Mouse (Mus musculus) ovary, postnatal 36 days (tissue): ENCODE data around the gene Cdk6.

ENCODE experiments used
- DNase-seq: peaks from one replicate; pipeline ENCODE4 v3.0.0; 2022; ENCODE audit warnings: low spot score, mixed read lengths

Gene Cdk6

DNA sequence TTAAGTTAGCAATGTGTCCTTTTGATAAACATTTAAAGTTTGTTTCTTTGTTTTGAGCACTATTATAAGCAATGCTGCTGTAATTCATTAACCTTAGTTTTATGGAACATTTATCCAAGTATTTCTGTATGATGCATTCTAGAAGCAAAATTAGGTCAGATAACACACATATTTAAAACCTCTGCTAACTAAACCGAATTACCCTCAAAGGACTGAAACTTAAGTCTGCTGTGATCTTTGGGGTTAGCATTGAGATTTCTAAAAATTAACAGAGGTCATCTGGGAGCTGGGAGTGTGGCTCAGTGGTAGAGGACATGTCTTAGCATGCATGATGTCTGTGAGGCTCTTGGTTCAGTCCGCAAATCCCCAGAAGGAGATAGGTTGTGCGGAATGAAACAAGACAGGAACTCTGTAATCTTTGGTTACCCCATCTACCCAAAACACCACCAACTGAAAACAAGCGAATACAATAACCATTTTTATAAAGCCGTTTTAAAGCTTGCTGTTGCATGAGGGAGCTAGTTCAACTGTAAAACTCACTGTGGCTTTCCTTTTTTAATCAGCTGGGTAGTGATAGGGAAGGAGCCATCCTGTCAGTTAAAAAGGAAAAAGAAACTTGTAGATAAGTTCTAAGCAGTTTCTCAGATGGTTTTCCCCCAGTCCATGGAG, 141.9 kb downstream of the Cdk6 start:
- DNase-seq: no peak

DNA sequence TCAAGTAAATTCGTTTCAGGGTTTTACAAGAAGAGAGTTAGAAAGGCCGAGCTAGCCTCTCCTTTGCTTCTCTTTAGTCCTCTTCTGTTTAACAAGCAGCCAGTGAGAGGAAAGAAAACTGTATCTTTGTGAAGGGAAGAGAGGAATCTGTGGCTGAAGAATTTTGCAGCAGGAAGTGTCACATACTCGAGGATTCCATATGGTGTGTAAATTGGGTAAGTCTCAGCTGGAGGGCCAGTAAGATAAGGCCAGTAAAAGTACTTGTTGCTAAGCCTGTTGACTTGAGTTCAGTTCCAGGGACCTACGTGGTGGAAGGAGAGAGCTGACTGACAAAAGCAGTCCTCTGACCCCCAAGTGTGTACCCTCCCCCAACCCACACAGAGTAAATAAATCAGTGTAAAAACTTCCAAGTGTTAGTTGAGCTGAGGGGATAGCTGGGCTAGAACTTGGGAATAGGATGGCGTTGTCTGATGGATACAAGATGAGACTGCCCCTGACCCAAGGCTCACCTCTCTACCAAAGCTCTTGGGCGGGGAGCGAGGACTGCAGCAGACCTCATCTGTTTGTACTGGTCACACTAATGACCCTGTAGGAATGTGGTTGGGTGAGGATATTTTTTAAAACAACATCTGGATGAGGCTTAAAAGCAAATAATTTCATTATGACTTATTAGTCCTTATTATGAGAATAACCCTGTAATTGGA, 145.4 kb downstream of the Cdk6 start:
- DNase-seq: no peak

DNA sequence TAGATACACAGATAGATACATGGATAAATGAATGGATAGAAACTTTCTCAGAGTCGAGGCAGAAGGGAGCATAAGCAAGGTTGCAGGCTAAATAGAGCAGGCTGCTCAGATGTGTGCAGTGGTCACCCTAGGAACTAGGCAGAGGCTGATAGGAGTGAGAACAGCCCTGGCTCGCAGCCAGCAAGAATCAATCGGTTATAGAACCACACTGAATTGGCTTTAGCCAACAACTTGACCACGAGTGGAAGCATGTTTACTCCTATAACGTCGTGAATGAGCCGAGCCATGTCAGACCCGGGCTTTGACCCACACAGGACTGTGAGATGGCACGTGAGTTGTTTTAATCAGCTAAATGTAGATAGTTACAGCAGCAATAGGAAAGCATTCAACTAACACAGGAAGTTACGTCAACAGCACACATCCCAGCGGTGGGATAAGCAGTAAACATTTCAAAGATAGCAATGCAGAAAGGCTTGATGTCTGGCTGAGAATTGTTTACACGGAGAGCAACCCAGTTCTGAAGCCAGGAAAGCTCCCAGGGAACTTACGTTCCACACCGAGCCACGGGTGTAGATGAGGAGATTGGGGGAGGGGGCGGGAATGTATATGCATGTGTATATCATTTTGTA, 147.0 kb downstream of the Cdk6 start:
- DNase-seq: no peak

DNA sequence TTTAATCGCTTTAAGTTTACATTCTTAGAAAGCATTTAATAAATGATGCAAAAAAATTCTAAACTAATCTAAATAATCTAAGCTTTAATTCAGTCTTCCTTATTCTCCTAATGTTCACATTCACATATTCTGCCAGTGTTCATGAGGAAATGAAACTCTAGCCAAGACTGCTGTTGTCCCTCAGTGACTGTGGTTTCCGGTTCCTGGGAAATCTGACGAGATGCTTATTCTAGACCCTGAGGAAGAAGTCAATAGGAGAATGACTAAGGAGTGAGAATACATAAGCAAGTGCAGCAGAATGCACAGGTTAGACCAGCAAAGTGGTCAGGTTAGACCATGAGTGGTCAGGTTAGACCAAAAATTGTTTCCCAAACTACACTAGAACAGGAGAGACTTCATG, 149.1 kb downstream of the Cdk6 start:
- DNase-seq: no peak

DNA sequence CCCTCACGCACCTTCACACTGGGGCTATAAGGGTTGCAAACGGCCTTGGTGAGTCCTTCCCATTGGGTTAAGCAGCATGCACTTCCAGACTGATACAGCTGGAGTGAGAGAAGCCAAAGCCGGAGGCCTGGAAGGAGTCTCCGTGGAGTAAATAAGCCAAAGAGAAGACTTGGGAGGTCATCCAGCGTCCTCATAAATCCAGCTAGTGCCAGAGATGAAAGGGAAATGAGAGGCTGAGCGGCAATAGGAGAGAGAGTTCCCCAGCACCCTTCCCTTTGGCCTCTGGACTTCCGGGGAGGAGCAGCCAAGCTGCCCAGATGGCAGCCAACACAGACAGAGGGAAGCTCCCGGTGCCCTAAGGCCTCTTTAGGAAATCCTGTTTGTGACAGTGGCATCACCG, 149.8 kb downstream of the Cdk6 start:
- DNase-seq: peak; percentile 53

DNA sequence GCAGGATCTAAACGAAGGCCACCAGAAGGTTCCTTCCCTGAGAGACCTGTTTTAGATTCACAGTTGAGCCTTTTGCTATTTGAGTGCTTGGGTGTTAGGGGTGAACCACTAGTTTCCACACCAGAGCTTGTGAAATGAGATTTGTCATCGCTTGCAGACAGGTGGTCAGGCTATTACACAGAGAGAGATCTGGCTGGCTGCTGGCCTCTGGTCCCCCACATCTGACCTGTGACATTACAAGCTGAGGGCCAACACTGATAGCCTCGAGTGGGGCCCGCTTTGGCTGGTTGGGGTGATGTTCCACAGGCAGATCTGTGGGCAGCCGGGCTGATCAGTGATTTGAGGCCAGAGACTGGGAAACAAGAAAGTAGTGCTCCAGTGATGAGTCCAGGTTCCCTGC, 150.6 kb downstream of the Cdk6 start:
- no peak for DNase-seq

DNA sequence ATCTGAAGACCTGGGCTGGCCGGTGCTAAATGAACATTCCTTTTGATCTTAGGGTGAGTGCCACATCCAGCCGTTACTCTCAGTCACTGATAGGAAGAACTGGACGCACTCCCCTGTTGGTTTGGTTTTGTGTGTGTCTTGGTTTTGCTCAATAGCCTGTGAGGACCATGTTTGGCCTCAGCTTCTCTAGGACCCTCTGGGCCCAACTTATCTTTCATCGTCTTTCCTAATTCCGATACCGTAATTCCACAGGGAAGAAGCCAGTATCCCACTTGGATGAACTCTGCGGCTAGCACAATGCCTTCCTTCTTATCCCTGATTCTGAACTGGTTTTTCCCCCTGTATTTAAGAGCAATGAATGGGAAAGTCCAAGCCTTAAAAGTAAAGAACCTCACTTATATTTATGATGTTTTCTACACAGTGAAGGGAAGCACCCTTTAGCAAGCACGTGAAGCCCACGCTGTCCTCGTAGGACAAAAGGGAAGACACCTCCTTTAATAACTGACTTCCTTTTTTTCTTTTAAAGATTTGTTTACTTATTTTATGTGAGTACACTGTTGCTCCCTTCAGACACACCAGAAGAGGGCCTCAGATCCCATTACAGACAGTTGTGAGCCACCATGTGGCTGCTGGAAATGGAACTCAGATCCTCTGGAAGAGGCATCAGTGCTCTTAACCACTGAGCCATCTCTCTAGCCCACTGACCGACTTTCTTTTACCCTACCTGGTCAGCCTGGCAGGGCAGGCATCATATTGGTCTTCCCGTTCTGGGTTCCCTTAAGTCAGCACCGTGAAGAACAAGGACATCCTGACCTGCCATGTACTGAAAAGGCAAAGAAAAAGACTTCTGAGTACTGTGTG, 151.7 kb downstream of the Cdk6 start:
- no peak for DNase-seq

DNA sequence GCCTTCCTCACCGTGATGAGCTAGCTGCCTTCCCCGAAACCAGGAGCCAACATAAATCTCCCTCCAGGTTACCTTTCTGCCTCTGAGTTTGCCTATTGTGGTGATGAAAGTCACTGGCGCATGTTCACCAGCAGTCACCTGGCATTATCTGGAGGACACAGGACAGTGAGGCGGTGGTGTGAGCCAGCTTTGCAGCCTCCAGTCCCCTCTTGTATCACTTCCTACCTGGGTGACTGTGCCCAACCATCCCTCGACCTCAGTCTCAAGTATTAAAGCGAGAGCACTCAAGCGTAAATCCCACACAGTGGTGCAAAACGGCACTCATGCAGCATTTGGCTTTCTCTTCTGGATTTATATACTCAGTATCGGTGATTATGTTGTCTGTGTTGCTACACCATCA, 152.7 kb downstream of the Cdk6 start:
- no peak for DNase-seq

DNA sequence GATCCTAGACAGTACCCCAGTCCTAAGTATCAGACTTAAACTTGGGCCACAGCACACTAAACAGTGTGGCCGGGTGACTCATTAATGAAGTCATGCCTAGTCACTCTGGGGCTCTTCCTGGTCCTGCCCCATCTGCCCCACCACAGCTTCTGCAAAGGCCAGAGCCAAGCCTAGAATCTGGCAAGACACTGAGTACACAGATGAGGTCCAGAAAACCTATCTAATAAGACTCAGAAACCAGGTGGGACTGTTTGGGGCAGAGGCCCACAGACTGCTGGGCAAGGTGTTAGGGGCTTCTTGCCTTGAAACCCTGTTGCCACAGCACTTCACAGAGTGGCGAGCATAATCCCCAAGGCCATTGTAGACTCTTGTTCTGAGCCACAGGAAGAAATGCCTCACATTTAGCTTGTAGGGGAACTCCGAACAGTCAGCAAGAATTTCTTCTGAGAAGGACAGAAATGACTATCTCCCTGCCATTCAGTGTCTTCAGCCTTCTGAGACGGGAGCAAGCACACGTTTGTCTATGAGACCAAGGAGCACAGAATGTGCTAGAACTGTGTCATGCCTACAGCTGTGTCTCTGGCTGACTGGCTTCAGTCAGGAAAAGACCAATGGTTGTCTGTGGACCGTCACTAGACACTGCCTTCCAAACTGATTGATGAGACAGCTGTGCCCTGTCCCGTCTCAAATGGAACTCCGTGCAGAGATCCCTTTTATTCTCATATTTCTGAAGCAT, 153.3 kb downstream of the Cdk6 start:
- no peak for DNase-seq

DNA sequence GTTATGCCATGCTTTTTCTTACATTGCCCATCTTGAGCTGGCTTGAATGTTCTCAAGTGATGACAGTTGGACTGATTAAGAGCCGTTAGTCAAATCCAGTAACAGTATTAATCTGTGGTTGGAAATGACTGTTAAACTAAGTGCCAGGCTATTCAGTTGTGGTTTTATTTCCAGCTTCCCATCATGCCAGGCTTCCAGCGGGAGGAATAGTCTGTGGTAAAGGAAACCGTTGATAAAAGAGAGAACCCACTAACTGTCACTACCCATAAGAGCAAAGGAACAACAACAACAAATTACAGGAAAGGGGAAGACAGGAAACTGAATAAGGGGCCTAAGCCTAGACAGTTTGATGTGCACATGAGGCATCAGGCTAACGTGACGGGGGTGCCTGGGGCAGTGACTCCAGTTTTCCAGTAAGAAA, 156.2 kb downstream of the Cdk6 start:
- no peak for DNase-seq

DNA sequence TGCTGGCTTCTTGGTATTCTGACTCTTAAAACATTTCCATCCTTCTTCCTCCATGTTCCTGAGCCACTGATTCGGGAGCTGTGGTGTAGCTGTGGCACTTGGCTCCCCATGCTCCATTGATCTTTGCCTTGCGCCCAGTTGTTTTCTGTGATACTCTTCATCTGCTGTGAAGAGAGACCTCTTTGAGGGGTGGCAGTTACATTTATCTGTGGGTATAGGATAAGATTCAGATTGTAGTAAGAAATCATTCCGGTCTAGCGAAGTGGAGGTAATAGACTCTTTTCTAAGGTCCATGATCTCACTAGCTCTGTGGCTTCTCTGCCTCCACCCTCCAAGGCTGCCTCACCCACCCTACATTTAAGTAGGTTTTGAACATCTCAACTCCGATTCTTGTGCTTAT, 159.0 kb downstream of the Cdk6 start:
- DNase-seq: no peak

DNA sequence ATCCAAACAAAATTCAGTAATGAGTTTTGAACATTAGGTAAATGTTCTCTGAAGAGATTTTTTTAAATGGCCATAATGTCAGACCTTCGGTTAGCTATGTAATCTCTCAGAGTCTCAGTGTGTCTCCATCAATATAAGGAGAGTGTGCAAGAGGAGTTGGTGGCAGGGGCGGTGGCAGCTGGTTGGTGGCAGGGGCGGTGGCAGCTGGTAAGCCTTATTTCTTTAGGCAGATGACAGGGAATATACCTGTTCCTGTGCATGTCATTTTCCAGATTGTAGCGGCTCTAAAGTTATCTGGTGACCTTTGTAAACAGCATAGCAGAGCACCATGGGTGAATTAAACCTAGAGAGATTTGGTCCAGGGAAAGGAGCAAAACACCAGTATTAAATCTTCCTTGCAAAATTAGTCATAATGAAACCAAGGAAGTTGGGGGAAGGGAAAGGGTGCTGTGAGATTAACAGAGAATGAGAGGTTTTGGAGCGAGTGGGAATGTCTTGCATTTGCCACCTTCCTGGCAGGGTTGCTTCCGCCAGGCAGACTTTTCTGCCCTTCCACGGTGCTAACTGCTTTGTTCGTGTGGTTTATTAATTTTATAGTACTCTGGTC, 159.8 kb downstream of the Cdk6 start:
- DNase-seq: no peak

DNA sequence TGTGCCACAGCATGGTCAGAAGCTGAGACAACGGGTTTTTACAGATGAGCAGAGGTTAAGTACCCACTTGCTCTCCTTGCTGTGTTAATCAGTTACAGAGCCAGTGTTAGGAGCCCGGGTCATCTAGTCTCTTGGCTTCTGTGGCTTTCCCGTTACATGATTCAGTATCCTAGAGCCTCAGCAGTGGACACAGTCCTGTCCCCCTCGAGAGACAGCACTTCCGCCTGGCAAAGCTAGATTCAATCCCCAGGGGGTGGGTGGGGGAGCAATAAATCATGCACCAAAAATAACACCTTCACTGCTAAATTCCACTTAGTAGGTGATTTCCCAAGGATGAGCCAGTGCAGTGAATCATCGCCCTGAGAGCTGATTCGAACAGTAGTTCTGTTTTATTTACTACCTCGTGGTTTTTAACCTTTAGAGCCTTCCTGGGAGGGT, 160.3 kb downstream of the Cdk6 start:
- no peak for DNase-seq

DNA sequence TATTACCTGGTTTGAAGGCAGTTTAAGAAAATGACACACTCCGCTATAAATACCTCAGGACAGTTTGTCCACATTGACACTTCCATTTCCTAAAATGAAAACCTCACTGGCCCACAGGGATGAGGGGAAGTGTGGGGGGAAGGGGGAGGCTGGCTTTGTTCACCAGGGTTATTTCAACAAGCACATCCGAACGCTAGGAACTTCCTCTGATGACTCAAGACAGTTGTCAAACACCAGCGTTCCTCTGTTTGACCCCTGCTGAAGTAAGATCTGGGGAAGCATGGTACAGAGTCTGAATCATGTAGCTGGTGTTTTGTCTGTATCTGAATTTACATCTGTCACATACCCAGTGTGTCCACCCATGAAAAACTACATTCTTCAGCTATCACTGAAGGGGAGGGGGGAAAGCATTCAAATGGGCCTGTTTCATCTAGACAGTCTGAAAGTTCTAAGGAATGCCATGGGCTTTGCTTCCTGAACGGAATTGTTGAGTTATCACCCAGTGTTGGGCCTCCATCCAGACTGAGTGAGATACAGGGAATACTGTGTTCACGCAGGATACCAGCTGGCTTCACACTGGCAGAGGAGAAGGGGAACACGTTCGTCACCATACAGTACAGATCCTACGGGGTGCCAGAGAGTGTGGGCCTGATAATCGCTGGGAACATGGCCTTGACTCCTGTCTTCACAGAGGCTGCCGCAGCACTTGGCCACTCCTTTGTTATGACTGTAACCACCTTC, 161.5 kb downstream of the Cdk6 start:
- peak; percentile 35 for DNase-seq

DNA sequence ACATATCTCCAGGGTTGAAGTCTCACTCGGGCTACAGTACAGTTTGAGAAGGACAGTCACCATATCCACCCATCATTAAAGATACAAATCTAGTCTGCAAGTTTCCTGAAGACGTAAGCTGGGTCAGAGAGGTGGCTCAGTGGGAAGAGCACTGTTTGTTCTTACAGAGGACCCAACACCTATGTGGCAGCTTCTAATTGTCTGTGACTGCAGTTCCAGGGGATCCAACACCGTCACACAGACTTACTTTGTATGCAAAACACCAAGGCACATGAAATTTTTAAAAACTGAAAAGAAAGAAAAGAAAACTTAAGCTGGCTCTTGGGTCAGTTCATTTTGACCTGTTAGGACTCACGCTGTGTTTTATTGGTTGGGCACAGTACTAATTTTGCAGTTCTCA, 162.1 kb downstream of the Cdk6 start:
- DNase-seq: no peak

DNA sequence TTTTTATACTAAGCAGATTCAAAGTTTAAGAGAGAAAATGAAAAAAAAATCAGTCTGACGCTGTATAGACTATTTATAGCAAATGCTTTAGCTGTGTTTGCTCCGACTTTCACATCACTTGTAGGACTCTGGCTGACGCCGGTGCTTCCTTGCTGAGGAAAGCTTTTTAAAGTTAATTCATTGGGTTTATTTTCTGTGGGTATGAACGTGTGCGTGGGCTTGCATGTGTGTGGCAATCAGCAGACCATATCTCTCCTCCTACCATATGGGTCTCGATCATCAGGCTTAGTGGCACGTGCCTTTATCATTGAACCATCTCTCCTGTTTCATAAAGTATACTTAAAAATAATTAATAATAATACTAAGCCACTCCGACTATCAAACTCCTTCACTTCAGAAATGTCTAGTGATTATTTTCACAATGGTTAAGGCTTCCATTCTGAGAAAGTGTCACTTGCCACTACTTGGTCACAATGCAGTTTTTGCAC, 162.6 kb downstream of the Cdk6 start:
- no peak for DNase-seq

DNA sequence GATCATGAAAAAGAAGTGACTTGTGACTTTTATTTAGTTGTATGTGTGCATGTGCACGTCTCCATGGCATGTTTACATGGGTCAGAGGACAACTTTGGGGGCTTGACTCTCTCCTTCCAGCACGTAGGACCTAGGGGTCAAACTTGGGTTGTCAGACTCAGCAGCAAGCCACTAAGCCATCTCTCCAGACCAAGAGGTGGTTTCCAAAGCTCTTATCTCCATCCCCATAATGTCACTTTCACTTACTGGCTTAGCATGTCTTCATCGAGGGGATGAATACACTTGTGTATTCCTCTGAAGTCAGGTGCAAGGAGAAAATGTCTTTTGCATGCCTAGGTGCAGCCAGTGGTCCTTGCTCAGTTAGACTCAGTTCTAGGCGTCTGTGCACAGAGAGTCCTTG, 163.2 kb downstream of the Cdk6 start:
- no peak for DNase-seq

DNA sequence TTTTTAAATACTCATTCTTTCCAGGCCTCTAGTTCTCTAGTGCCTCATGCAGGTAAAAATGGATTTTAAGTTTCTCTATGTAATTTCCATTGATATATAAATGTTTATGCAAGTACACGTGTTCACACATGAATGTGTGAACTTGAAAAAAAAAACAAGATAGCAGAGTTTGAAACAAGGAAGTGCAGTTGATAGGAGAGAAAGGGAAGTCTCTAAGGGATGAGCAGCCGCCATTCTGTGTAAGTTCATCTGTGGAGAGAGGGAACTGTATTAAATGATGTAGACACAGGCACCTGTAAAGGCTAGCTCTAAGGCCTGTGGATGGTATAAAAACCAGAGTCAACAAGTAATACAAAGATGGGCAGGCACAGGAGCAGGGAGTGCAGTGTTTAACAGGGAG, 164.3 kb downstream of the Cdk6 start:
- no peak for DNase-seq

DNA sequence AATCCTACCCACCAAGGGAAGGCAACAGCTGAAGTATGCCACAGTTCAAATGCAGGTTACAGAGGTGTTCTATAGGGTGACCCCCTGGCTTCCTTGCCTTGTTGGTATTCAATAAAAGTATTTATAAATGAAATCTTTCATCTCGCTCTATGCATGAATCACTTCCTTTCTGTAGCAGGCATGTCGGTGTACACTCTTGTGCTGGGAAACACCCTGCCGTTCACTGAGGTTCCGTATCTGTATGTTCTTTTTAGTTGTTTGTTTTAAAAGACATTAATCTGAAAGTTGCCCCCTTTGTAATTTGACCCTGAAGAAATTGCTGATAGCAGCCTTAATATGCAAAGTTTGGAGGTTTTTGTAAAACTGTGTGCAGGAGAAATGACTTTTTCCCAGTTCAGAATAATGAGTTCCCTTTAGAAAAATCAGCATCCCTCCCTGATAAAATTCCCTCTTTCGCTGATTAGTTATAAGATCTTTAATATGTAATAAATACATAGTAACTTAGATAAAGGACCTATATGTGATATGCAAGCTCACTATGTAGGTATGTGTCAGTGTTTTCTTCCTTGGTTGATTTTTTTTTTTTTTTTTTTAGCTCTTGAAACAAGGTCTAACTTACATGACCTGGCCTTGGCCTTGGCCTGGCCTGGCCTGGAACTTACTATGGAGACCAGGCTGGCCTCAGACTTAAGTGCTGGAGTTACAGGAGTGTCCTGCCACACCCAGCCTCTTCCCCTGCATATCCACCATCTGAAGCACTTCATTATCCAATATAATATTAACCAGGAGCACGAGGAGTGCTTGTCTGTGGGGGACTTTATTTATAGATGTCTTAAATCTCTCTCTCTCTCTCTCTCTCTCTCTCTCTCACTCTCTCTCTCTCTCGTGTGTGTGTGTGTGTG, 167.4 kb downstream of the Cdk6 start:
- DNase-seq: no peak
